ENCODE assay signal across 13 mouse cellular contexts in genomic region chr10:94524966-94525365, GRCm38 (mm10).
DNase-seq lines count a peak whose midpoint lies in the region; ATAC-seq lines count a peak whose summit lies in the region.
"Had no signal": no experiment of that assay in that cellular context is flagged by ENCODE, and none has a peak within 500 bp of the region (broad histone marks: within the 10 kb centered on the region; RNA-seq: fewer than 3 reads in every experiment).

No protein-coding gene starts in this region.

- peak; percentile 92 for DNase-seq in heart, adult 11 months
- no peak for DNase-seq in heart, adult 18-20 months
- peak; percentile 54 for DNase-seq in 3134 (ENCODE audit: extremely low read depth, insufficient read length, low spot score)
- no peak for DNase-seq in left cerebral cortex, postnatal 4 days
- DNase-seq in adrenal gland, adult 2 months: no peak
- DNase-seq: adrenal gland, adult 8-10 months; cerebellum, postnatal 14 days; kidney, postnatal 14 days had no signal

- intact Hi-C loops in left cerebral cortex, postnatal 4 days (cut with DNase I): no loop called here

- 0 out of 2 replicates have a peak, but pooled peaks have one; percentile 17 for ATAC-seq in common myeloid progenitor, adult 5-6 weeks (replicated peaks; ENCODE audit: low read depth, poor library complexity, severe bottlenecking)
- ATAC-seq in neutrophil, adult 5-6 weeks (ENCODE audit: extremely low read depth, insufficient number of reproducible peaks, low FRiP score, poor library complexity, severe bottlenecking): peak; percentile 44; the same call in 1 of the 2 replicates
- no peak for ATAC-seq in megakaryocyte-erythroid progenitor cell, adult 5-6 weeks (replicated peaks; ENCODE audit: low FRiP score, low TSS enrichment, poor library complexity, severe bottlenecking)
- ATAC-seq: intestine, embryonic 16.5 days; lung, postnatal 0 days had no signal

Comparison
In these comparisons a context has a peak if more than half of its experiments do, and no peak if none do; other contexts are left out.
1. DNase-seq: peak in heart, adult 11 months (single experiment) and 3134 (single experiment); none in heart, adult 18-20 months (0 of 2), left cerebral cortex, postnatal 4 days (single experiment) and adrenal gland, adult 2 months (single experiment).